Mouse (Mus musculus): ENCODE measurements around the gene Sema3f. TPM values are rescaled to one million over a fixed set of nuclear protein-coding genes. Genes with fewer than 3 reads are reported as not detected.

Gene Sema3f
- total RNA-seq, 2 experiments from 2014 or later = 4.3 to 4.6 TPM

GRCm38 (mm10) chr9:107659961-107660360 lies 50.3 kb downstream of the Sema3f start:
- DNase-seq = no peak

GRCm38 (mm10) chr9:107659551-107659950 lies 50.7 kb downstream of the Sema3f start:
- DNase-seq = peak; percentile 74 to 82

GRCm38 (mm10) chr9:107658096-107658495 lies 52.2 kb downstream of the Sema3f start:
- DNase-seq = no peak

GRCm38 (mm10) chr9:107657144-107657543 lies 53.1 kb downstream of the Sema3f start:
- DNase-seq = no peak

GRCm38 (mm10) chr9:107654585-107654984 lies 55.7 kb downstream of the Sema3f start:
- DNase-seq = no peak

GRCm38 (mm10) chr9:107653474-107653873 lies 56.8 kb downstream of the Sema3f start:
- no peak for DNase-seq

- DNase-seq = no peak
These were observed 59.4 kb downstream of the Sema3f start for GRCm38 (mm10) chr9:107650708-107651481.

GRCm38 (mm10) chr9:107650225-107650624 lies 60.0 kb downstream of the Sema3f start:
- no peak for DNase-seq

- DNase-seq = no peak
These were observed 61.5 kb downstream of the Sema3f start for GRCm38 (mm10) chr9:107648767-107649166.

GRCm38 (mm10) chr9:107646975-107647374 lies 63.3 kb downstream of the Sema3f start:
- DNase-seq = no peak

- DNase-seq = peak; percentile 72 to 73
These were observed 64.7 kb downstream of the Sema3f start for GRCm38 (mm10) chr9:107645577-107645976.

GRCm38 (mm10) chr9:107645153-107645510 lies 65.1 kb downstream of the Sema3f start:
- DNase-seq = no peak

- peak; percentile 89 to 91 for DNase-seq
These were observed 65.7 kb downstream of the Sema3f start for GRCm38 (mm10) chr9:107644495-107645152.

- no peak for DNase-seq
These were observed 66.6 kb downstream of the Sema3f start for GRCm38 (mm10) chr9:107643544-107644214.

- no peak for DNase-seq
These were observed 68.6 kb downstream of the Sema3f start for GRCm38 (mm10) chr9:107641666-107642065.

GRCm38 (mm10) chr9:107640257-107640772 lies 70.0 kb downstream of the Sema3f start:
- no peak for DNase-seq

- DNase-seq = no peak
These were observed 73.2 kb downstream of the Sema3f start for GRCm38 (mm10) chr9:107637070-107637469.

- DNase-seq = peak; percentile 94 to 95
These were observed 74.8 kb downstream of the Sema3f start, which contains the start of gene Gnai2 for GRCm38 (mm10) chr9:107635279-107636028. Gene Gnai2, minus strand, starts transcription at chr9:107635367.

- no peak for DNase-seq
These were observed 75.6 kb downstream of the Sema3f start for GRCm38 (mm10) chr9:107634406-107635278.

- no peak for DNase-seq
These were observed 76.4 kb downstream of the Sema3f start for GRCm38 (mm10) chr9:107633661-107634405.
